Mouse (Mus musculus): ENCODE results near the gene Nudt8. TPM values are rescaled to one million over a fixed set of nuclear protein-coding genes. Genes with fewer than 3 reads are reported as not detected.

Gene Nudt8
- total and polyA plus RNA-seq, 3 experiments, result 24.7 to 40.2 (median 36.3) TPM

DNA sequence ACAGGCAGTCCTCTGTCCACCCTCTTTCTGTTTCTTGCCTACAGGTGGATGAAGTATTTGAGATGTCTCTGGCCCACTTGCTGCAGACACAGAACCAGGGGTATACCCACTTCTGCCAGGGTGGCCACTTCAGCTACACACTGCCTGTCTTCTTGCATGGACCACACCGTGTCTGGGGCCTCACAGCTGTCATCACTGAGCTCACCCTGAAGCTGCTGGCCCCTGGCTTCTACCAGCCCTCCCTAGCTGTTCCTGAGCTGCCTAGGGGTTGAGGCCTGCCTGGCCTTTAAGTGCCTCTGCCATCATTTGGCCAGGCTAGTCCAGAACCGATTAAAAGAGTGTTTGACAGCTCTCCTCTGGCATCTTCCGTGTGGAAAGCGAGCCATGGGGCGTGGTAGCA is 1.4 kb downstream of the Nudt8 start:
- no peak for TF ChIP-seq KAT2A (IDR thresholded peaks at IDR 0.05; ENCODE audit: insufficient replicate concordance, low read length)
- TF ChIP-seq NRF1 (IDR thresholded peaks at IDR 0.05; ENCODE audit: low read depth, low read length), result no peak
- no peak for TF ChIP-seq ZMIZ1 (IDR thresholded peaks at IDR 0.05; ENCODE audit: low read depth, low read length)
- no peak for TF ChIP-seq BHLHE40 (IDR thresholded peaks at IDR 0.05; ENCODE audit: low read depth, low read length)
- TF ChIP-seq MAX (IDR thresholded peaks at IDR 0.05; ENCODE audit: low read length), result no peak
- TF ChIP-seq ELF1 (IDR thresholded peaks at IDR 0.05; ENCODE audit: low read depth, low read length), result no peak
- H3K79me2 ChIP-seq (replicated peaks; ENCODE audit: control insufficient read depth, extremely low read depth, insufficient read depth, poor library complexity, severe bottlenecking), result no peaks in the 10 kb centered on the region
- peaks cover 19 to 48% of the 10 kb centered on the region in 2 experiments for H3K36me3 ChIP-seq (replicated peaks in 1 of 2; ENCODE audit: control insufficient read depth in 1 of 2, insufficient read depth in 1 of 2, low read length in 1 of 2)
- no peak overlapping the region for H3K4me3 ChIP-seq (replicated peaks in 1 of 3; ENCODE audit: low read depth in 2 of 3, low read length in 2 of 3, poor library complexity in 1 of 3)
- peaks cover 11 to 23% of the 10 kb centered on the region in 2 experiments for H3K4me1 ChIP-seq (ENCODE audit: control insufficient read depth in 1 of 2, insufficient read depth in 2 of 2)
- no peak overlapping the region for H3K4me2 ChIP-seq (ENCODE audit: insufficient read depth, low read depth, poor library complexity, severe bottlenecking)
- in situ Hi-C loops (cut with MboI; ENCODE audit: low pct_ligation_motif_present, low pct_unique_long_range_greater_than_20kb, low sequenced_read_pairs) (no loop called here), dilution Hi-C loops (cut with MboI; ENCODE audit: extremely low pct_ligation_motif_present, extremely low pct_unique_long_range_greater_than_20kb, low sequenced_read_pairs) (no loop called here)
- H3K27ac ChIP-seq (ENCODE audit: insufficient read depth, low read depth), result no peak overlapping the region
- H3K9ac ChIP-seq (ENCODE audit: insufficient read depth, low read depth), result no peak overlapping the region
- peaks cover 4% of the 10 kb centered on the region for H3K27me3 ChIP-seq (replicated peaks)
- no peak for DNase-seq (ENCODE audit: extremely low read depth)
- no peaks in the 10 kb centered on the region for H3K9me3 ChIP-seq (replicated peaks; ENCODE audit: low read length)

DNA sequence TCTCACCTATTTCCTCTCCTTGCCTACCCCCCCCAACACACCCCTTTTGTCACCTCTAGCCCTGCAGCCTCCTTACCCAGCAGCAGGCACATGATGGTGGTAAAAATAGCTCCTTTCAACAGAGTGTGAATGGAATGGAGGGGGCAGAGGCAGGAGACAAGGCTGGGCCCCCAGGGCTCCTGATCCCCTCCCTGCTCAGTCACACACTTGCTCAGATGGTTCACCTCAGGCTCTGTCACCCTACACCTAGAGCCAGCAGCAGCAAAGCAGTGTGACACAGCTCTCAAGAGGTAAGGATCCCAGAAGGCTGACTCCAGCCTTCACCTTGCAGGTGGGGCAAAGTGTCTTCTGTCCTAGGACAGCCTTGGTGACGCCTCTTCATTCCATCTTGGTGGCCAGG is 2.7 kb downstream of the Nudt8 start, which contains the start of gene Doc2g:
TSS of gene Doc2g (plus strand) at position 202 of the 400 bp plus-strand sequence.
- dilution Hi-C loops (cut with MboI; ENCODE audit: extremely low pct_ligation_motif_present, extremely low pct_unique_long_range_greater_than_20kb, low sequenced_read_pairs), result no loop called here
- TF ChIP-seq POLR2A (IDR thresholded peaks at IDR 0.05; ENCODE audit: low read depth, low read length), result no peak
- TF ChIP-seq TCF12 (IDR thresholded peaks at IDR 0.05; ENCODE audit: low read depth, low read length), result no peak
- no peak for TF ChIP-seq GABPA (IDR thresholded peaks at IDR 0.05; ENCODE audit: insufficient replicate concordance, low read depth, low read length)
- TF ChIP-seq RAD21 (IDR thresholded peaks at IDR 0.05; ENCODE audit: low read depth, low read length), result no peak
- TF ChIP-seq UBTF (IDR thresholded peaks at IDR 0.05; ENCODE audit: low read depth, low read length), result no peak
- no peak for TF ChIP-seq ZNF384 (IDR thresholded peaks at IDR 0.05; ENCODE audit: low read depth, low read length)
- no peak for TF ChIP-seq USF2 (conservative IDR thresholded peaks at IDR 0.05; ENCODE audit: low read depth, low read length)
- no peak for TF ChIP-seq NELFE (IDR thresholded peaks at IDR 0.05; ENCODE audit: low read depth, low read length)
- TF ChIP-seq MAZ (IDR thresholded peaks at IDR 0.05; ENCODE audit: low read depth, low read length), result no peak
- TF ChIP-seq JUND (conservative IDR thresholded peaks at IDR 0.05; ENCODE audit: low read depth, low read length), result no peak
- TF ChIP-seq EP300 (IDR thresholded peaks at IDR 0.05; ENCODE audit: low read length), result no peak
- no peak for TF ChIP-seq PAX5 (IDR thresholded peaks at IDR 0.05; ENCODE audit: low read length)
- TF ChIP-seq RCOR1 (conservative IDR thresholded peaks at IDR 0.05; ENCODE audit: low read depth, low read length), result no peak
- TF ChIP-seq USF1 (IDR thresholded peaks at IDR 0.05; ENCODE audit: low read depth, low read length), result no peak
- no peak for TF ChIP-seq POLR2AphosphoS2 (IDR thresholded peaks at IDR 0.05; ENCODE audit: low read depth, low read length)
- no peak for TF ChIP-seq SIN3A (IDR thresholded peaks at IDR 0.05; ENCODE audit: low read length)
- no peak for TF ChIP-seq NRF1 (IDR thresholded peaks at IDR 0.05; ENCODE audit: low read depth, low read length)
- no peak for TF ChIP-seq ZKSCAN1 (IDR thresholded peaks at IDR 0.05; ENCODE audit: borderline replicate concordance, low read depth, low read length)
- TF ChIP-seq CHD2 (IDR thresholded peaks at IDR 0.05; ENCODE audit: low read length), result no peak
- TF ChIP-seq KAT2A (IDR thresholded peaks at IDR 0.05; ENCODE audit: insufficient replicate concordance, low read length), result no peak
- Histone ChIP-seq H3K4me3 (replicated peaks in 1 of 3; ENCODE audit: low read depth in 2 of 3, low read length in 2 of 3, poor library complexity in 1 of 3) (no peak within 1 kb of the TSS), H3K9me3 (replicated peaks; ENCODE audit: low read length) (no peaks in the 10 kb centered on the region), H3K4me1 (ENCODE audit: control insufficient read depth in 1 of 2, insufficient read depth in 2 of 2) (peaks cover 11 to 23% of the 10 kb centered on the region in 2 experiments), H3K27me3 (replicated peaks) (no peaks in the 10 kb centered on the region), H3K36me3 (replicated peaks in 1 of 2; ENCODE audit: control insufficient read depth in 1 of 2, insufficient read depth in 1 of 2, low read length in 1 of 2) (peaks cover 33 to 61% of the 10 kb centered on the region in 2 experiments), H3K27ac (ENCODE audit: insufficient read depth, low read depth) (no peak within 1 kb of the TSS), H3K79me2 (replicated peaks; ENCODE audit: control insufficient read depth, extremely low read depth, insufficient read depth, poor library complexity, severe bottlenecking) (no peaks in the 10 kb centered on the region), H3K4me2 (ENCODE audit: insufficient read depth, low read depth, poor library complexity, severe bottlenecking) (no peak within 1 kb of the TSS), H3K9ac (ENCODE audit: insufficient read depth, low read depth) (no peak within 1 kb of the TSS)
- no peak for DNase-seq (ENCODE audit: extremely low read depth)
- in situ Hi-C loops (cut with MboI; ENCODE audit: low pct_ligation_motif_present, low pct_unique_long_range_greater_than_20kb, low sequenced_read_pairs), result no loop called here

Data from CH12.LX (cell line).